Mouse (Mus musculus) fibroblast of lung, adult 2 months (primary cell): Measurements from ENCODE around the gene 6330403K07Rik.
A peak's percentile ranks its signal among the peaks of the same experiment; 100 is the strongest.

Experiments used
- DNase-seq: peaks from one replicate; pipeline ENCODE4 v3.0.0-alpha.2; 2011; ENCODE audit warnings: low read depth

6330403K07Rik gene

GRCm38 (mm10) chr11:71033163-71033761, at the start of gene 6330403K07Rik:
Gene 6330403K07Rik, minus strand, starts transcription at chr11:71033513.
- no peak for DNase-seq

GRCm38 (mm10) chr11:71076342-71076741, 43.0 kb upstream of the 6330403K07Rik start:
- DNase-seq, result no peak

DNA sequence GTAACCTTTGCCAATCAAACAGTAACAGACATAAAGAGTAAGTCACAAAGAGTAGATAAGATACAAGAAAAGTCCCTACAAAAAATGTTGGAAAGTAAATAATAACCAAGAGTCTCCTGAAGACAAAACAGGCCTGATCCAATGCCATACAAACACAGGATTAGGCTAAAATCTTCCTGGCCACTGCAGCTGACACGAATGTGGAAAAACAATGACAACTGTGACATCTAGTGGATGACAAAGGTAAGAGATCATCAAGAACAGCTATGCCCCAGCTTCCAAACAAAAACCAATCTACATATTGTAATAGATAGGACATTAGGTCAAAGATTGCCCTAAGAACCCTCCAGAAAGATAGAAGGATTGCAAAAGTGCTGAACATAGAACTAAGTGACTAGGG, 19.2 kb upstream of the 6330403K07Rik start:
- no peak for DNase-seq

- DNase-seq, result no peak
Measured at GRCm38 (mm10) chr11:71039526-71040298, 6.4 kb upstream of the 6330403K07Rik start.

- no peak for DNase-seq
Measured at GRCm38 (mm10) chr11:71032491-71033162, 686 bp downstream of the 6330403K07Rik start.

GRCm38 (mm10) chr11:71032070-71032469, 1.2 kb downstream of the 6330403K07Rik start:
- no peak for DNase-seq

DNA sequence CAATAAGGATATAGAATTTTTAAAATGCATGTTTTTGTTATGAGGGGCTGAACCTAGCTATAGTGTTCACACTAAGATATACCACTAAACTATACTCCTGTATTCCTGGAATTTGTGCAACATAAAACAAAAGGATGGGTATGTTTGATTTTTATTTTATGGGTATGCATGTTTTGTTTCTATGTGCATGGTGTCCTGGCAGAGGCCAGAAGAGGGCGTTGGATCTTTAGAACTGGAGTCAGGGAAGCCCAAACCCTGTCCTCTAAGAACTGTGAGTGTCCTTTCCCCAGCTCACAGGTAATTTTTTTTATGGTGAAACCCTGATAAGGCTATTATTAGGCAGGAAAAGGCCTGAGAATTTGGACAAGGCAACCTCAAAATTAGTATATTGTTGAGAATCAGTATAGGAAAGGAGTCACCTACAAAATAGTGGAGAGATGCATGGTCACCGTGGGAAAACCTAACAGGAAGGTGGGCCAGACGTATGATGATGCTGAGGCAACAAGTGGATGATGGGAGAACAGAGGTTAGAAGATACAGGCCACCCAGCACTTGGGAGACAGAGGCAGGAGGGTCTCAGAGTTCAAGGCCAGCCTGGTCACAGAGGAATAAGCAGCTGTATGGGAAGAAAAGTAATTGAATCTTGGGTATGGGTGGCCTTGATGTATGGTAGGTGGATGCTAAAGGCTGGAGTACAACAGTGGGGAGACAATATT, 3.8 kb downstream of the 6330403K07Rik start:
- no peak for DNase-seq

DNA sequence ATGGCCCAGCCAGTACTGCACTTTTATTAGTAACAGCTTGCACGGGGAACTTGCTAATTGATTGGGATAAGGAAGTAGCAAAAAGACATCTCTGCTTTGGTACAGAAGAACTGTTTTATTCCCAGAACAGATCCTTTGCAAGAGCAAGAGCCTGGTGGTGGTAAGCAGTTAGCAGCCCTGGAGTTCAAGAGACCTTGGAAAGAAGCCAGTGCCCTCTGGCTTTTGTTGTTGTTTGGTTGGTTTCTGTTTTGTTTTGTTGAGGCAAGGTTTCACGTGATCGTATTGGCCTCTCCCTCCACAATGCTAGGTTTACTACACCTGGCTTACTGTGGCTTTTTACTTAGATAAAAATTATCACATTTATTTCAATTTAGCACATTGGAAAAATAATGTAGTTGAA, 5.0 kb downstream of the 6330403K07Rik start:
- no peak for DNase-seq

GRCm38 (mm10) chr11:71019201-71020068, 13.9 kb downstream of the 6330403K07Rik start, which contains the start of the genes Mis12 and Derl2:
Gene Mis12, plus strand, starts transcription at chr11:71019611.
Gene Derl2, minus strand, starts transcription at chr11:71019841.
- peak; percentile 100 for DNase-seq

DNA sequence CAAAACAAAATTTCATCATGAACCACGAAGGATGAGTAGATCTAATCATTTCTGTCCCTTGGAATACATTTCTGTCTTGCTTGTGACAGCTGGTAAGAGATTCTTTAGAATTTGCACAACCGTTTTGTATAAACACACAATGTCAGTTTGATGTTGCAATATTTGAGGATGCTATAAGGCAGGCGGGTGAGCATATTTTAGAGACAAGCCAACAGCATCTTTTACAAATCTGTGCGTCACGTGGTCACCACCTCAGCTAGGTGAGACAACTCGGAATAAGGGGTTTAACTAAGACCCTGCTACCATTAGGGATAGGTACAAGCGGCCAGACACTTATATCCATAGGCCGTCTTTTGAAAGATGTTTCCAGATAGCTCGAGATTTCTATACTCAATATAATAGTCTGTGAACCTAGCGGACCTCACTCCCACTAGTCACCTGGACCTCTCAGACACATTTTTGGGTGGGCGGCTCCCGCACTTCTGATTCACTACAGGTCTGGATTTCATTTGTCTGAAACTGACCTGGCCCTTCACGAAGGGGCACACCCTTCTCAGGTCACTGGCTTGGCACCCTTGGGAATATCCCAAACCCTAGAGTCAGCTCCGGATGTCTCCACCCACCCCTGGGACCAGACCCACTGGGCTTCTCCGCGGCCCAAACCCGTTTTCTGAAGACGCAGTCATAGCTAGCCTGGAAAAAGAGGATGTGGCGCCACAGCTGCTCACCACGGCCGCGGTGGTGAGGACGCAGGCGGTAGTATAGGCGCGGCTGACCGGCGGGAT, 14.7 kb downstream of the 6330403K07Rik start:
- DNase-seq, result no peak

- DNase-seq, result no peak
Measured at GRCm38 (mm10) chr11:71017051-71017450, 16.3 kb downstream of the 6330403K07Rik start.

DNA sequence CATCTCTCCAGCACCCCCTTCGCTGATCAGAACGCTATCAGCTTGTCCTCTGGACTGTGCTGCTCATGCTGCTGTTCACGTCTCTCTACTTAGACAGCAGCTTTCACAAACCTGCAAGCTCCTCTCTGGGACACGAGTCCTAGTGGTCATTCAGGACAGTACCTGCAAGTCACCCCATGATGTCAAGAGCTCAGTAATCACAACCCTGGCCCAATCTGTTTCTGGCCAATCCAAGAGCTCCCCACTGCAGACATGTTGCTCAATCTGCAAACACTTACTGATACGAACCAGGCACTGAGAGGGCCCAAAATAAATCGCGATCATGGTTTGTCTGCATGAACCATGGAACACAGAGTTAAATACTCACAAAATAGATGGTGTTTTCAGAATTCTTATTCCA, 20.6 kb downstream of the 6330403K07Rik start:
- no peak for DNase-seq

- no peak for DNase-seq
Measured at GRCm38 (mm10) chr11:71008321-71008720, 25.0 kb downstream of the 6330403K07Rik start.

DNA sequence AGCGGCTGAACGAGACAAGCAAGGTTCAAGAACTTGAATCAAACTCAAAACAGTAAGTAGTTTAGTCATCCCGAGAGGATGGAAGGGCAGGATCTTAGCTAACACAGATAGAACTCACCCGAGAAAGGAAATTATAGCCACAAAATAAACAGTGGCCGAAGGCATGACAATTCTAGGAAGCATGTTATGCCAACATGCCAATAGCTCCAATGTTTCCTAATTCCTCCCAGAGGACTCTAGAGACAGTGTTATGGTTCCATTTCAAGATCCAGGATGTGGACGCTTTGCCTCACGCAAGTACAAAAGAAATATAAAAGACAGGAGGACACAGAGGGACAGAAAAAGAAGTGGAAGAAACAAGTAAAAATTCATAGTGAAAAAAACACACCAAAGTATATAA, 25.5 kb downstream of the 6330403K07Rik start:
- no peak for DNase-seq

- no peak for DNase-seq
Measured at GRCm38 (mm10) chr11:71007026-71007425, 26.3 kb downstream of the 6330403K07Rik start.

GRCm38 (mm10) chr11:71005046-71005445, 28.3 kb downstream of the 6330403K07Rik start:
- no peak for DNase-seq

- peak; percentile 99 for DNase-seq
Measured at GRCm38 (mm10) chr11:71004316-71004773, 29.0 kb downstream of the 6330403K07Rik start, which contains the start of gene Dhx33. Gene Dhx33, minus strand, starts transcription at chr11:71004437.

- DNase-seq, result no peak
Measured at GRCm38 (mm10) chr11:71003611-71004315, 29.6 kb downstream of the 6330403K07Rik start.

DNA sequence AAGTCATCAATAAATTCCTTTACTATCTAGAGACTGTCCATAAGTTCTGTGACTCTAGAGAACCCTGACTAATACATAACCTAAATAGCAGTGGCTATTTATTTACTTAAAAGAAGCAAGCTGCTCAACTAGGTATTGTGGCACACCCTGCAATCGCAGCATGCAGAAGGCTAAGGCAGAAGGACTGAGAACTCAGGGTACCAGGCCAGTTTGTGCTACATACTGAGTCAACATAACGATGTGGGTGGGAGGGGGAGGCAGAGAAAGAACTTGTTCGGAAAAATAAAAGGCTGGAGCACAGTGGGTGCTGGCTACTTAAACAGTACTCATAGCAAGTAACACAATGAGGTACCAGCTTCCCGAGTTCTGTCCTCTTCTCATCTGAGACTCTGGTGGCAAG, 32.1 kb downstream of the 6330403K07Rik start:
- DNase-seq, result no peak
